Mouse (Mus musculus) G1E (cell line): ENCODE data around the gene Syt16.

Experiments
- CTCF ChIP-seq: IDR thresholded peaks from 2 replicates; pipeline ENCODE4 v1.5.1; 2012; ENCODE audit warnings: low read depth, low read length, inconsistent platforms, mixed read lengths
- GATA1 ChIP-seq: IDR thresholded peaks from 2 replicates; pipeline ENCODE4 v1.6.1; 2012; ENCODE audit warnings: borderline replicate concordance, low read length, inconsistent platforms, mixed read lengths
- POLR2AphosphoS5 ChIP-seq: IDR thresholded peaks from 2 replicates; pipeline ENCODE4 v1.6.1; 2012; ENCODE audit warnings: low read depth, low read length, inconsistent platforms; ENCODE audit not compliant: insufficient replicate concordance

DNA sequence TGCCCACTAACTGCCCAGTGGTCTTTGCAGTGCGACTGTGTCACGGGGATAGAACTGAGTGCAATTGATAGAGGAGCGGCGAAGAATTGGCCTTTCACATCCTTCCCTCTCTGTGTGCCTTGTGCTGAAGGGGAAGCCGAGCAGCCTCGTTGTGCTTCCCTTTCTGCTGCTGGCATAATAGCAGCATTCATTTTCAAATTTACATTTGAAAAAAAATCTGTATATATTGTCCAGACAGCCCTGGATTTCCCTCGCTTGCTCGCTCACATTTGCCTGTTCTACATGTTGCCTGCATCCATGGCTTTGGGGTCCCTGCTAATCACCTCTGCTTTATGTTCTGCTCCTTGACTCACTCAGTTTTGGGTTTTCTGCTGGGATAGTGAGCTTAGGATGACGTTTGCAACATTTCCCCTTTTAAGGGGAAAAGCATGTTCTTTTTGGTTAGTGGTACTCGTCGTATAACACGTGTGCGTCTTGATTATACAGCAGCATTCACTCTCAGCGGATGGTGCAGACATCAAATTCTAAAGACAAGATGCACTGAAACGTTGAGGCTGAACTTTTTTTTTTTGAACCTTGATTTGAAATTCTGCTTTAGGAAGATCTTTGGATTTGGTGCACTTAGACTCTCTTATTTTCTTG is 271.3 kb downstream of the Syt16 start:
- TF ChIP-seq CTCF (no peak), GATA1 (no peak), POLR2AphosphoS5 (no peak)
